Mouse (Mus musculus) heart, postnatal 0 days (tissue): Measurements from ENCODE around the gene Zfp553. TPM values are rescaled to one million over a fixed set of nuclear protein-coding genes. Genes with fewer than 3 reads are reported as not detected.

Experiments used
- ATAC-seq: fragments of 200-750 bp; cut with Nextera tagmentation; 2 replicates; pipeline ENCODE4 v1.8.0; 2017; ENCODE audit warnings: low read depth, moderate number of reproducible peaks, moderate library complexity; ENCODE audit not compliant: insufficient read depth
- DNase-seq: peaks from one replicate; pipeline ENCODE4 v3.0.0-alpha.2; 2016; ENCODE audit warnings: low spot score
- H3K27ac ChIP-seq: fragments of 300-500 bp; sonication (generic); 2 replicates; pipeline ENCODE4 v1.5.1; 2014; ENCODE audit warnings: low read depth, mild to moderate bottlenecking
- H3K27me3 ChIP-seq: fragments of 300-500 bp; sonication (generic); 2 replicates; pipeline ENCODE4 v1.6.1; 2014; ENCODE audit warnings: low read length, mixed read lengths; ENCODE audit not compliant: control insufficient read depth, insufficient read depth
- H3K36me3 ChIP-seq: fragments of 300-500 bp; sonication (generic); replicated peaks from 2 replicates; pipeline ENCODE4 v1.6.1; 2014; ENCODE audit warnings: low read length, mixed read lengths; ENCODE audit not compliant: control insufficient read depth, insufficient read depth
- H3K4me1 ChIP-seq: fragments of 300-500 bp; sonication (generic); 2 replicates; pipeline ENCODE4 v1.6.1; 2014; ENCODE audit warnings: antibody characterized with exemption; ENCODE audit not compliant: control insufficient read depth, insufficient read depth
- H3K4me2 ChIP-seq: fragments of 300-500 bp; sonication (generic); 2 replicates; pipeline ENCODE4 v1.6.1; 2014; ENCODE audit warnings: low read depth, mild to moderate bottlenecking, low read length, moderate library complexity
- H3K4me3 ChIP-seq: fragments of 300-500 bp; sonication (generic); 2 replicates; pipeline ENCODE4 v1.5.1; 2014; ENCODE audit warnings: low read depth, low read length
- H3K9ac ChIP-seq: fragments of 300-500 bp; sonication (generic); replicated peaks from 2 replicates; pipeline ENCODE4 v1.6.1; 2014; ENCODE audit warnings: low read depth, low read length, mixed read lengths
- H3K9me3 ChIP-seq: fragments of 300-500 bp; sonication (generic); replicated peaks from 2 replicates; pipeline ENCODE4 v1.6.1; 2016; ENCODE audit warnings: low read length; ENCODE audit not compliant: control insufficient read depth
- CTCF ChIP-seq: IDR thresholded peaks from 2 replicates; pipeline ENCODE4 v1.5.1; 2016; ENCODE audit warnings: antibody characterized with exemption, control low read depth, low read depth
- EP300 ChIP-seq: IDR thresholded peaks from 2 replicates; pipeline ENCODE4 v1.6.1; 2016; ENCODE audit warnings: antibody characterized with exemption, low read depth
- WGBS: fragments of 180-500 bp; shearing (Covaris S2); extraction: QIAGEN DNeasy Blood & Tissue Kit; methylation state at CpG from one replicate; pipeline ENCODE4 v1.1.7; 2014; 5-methylcytosine and 5-hydroxymethylcytosine counted together
- polyA plus RNA-seq: library from polyadenylated mRNA; unstranded; fragments of >200 nt; fragmentation: Nextera tagmentation; extraction: Ambion mirVana; gene quantifications from 2 replicates; pipeline ENCODE4 v1.2.1, GENCODE M21; 2015
- total RNA-seq: library from RNA; depleted of rRNA; stranded (reverse); fragments of >200 nt; gene quantifications from 2 replicates; pipeline ENCODE4 v1.2.3, GENCODE M21; 2014; ENCODE audit warnings: low replicate concordance

Zfp553 gene
- total and polyA plus RNA-seq, 2 experiments from 2014 or later = 11.2 to 11.8 TPM

DNA sequence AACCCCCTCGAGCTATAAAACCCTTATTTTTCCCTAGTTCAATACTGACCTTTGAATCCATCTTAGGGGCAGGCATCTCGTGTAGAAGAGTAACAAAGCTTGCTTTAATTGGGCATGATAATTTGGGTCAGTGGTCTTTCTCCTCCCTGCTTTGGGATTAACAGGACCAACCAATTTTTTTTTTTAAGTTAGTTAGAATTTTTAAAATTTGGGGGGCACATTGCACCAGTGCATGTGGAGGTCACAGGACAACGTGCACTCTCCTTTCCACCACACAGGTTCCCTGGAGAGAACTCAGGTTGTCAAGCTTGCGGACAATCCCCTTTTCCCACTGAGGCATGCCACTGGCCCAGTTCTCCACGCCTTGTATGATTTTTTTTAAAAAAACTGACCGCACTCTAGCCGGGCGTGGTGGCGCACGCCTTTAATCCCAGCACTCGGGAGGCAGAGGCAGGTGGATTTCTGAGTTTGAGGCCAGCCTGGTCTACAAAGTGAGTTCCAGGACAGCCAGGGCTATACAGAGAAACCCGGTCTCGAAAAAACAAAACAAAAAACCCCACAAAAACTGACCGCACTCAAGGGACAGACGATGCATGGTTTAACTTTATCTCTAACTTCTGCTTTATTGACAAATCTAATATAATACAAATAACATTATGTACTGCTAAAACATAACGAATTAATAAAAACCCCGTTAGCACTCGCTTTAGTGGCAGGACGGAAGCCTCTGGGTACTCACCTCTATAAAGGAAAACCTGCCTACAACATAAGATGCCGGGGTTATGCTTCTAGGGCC lies 837 bp upstream of the Zfp553 start:
- H3K27ac ChIP-seq = peak overlapping the region; percentile 93
- H3K27me3 ChIP-seq = no peaks in the 10 kb centered on the region
- TF ChIP-seq EP300 (no peak), CTCF (no peak)
- H3K4me3 ChIP-seq = peak overlapping the region; percentile 95
- 3% methylated on average over 20 of the region's 20 CpGs for WGBS
- no peak for ATAC-seq
- no peak for DNase-seq
- peak overlapping the region; percentile 71 for H3K9ac ChIP-seq
- no peaks in the 10 kb centered on the region for H3K9me3 ChIP-seq
- H3K4me2 ChIP-seq = peak overlapping the region; percentile 85
- H3K36me3 ChIP-seq = peaks cover 24% of the 10 kb centered on the region
- H3K4me1 ChIP-seq = peaks cover 9% of the 10 kb centered on the region

DNA sequence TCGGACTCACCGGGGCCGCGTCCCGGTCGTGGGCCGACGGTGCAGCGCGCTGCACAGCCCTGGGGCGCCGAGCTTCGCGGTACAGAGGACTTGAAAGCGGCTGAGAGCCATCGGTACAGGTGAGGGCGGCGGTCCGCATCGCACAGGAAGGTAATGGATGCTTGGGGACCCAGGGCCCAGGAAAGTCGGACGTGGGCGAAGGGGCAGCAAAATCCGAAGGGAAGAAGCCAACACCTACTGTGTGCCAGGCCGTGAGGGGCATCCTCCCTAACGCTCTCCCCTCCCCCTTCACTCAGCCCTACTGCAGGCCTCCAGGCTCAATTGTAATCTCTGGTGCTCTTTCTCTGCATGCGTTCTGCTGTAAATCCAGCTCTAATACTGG lies 498 bp downstream of the Zfp553 start:
- no peaks in the 10 kb centered on the region for H3K27me3 ChIP-seq
- H3K9ac ChIP-seq = peak overlapping the region; percentile 71
- peak overlapping the region; percentile 95 for H3K4me3 ChIP-seq
- H3K4me1 ChIP-seq = peaks cover 9% of the 10 kb centered on the region
- 0% methylated on average over 27 of the region's 27 CpGs for WGBS
- peak; percentile 2; the same call in 1 of the 2 replicates for ATAC-seq
- H3K36me3 ChIP-seq = peaks cover 36% of the 10 kb centered on the region
- TF ChIP-seq EP300 (no peak), CTCF (no peak)
- no peak for DNase-seq
- H3K27ac ChIP-seq = peak overlapping the region; percentile 93
- no peaks in the 10 kb centered on the region for H3K9me3 ChIP-seq
- peak overlapping the region; percentile 85 for H3K4me2 ChIP-seq

DNA sequence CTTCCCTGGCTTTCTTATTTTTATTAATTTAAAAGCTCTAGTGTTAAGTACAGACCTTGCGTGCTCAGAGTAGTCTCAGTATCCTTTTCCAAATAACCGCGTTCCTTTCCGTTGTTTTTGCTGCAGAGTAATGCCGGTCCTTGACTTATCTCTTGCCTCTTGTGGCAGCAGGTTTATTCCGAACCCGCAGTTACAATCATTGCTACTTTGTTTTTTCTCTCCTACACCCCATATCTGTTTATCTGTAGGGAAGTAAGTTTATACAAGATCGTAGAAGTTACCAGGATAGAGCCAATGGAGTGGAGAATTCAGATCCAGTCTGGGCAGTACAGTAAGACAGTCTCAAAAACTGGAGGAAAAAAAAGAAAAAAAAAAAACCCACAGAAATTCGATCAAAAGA lies 904 bp downstream of the Zfp553 start:
- ATAC-seq (no peak), DNase-seq (no peak)
- Histone ChIP-seq H3K36me3 (peaks cover 36% of the 10 kb centered on the region), H3K27ac (peak overlapping the region; percentile 93), H3K9me3 (no peaks in the 10 kb centered on the region), H3K27me3 (no peaks in the 10 kb centered on the region), H3K9ac (peak overlapping the region; percentile 71), H3K4me1 (peaks cover 9% of the 10 kb centered on the region), H3K4me2 (peak overlapping the region; percentile 85), H3K4me3 (peak overlapping the region; percentile 95)
- TF ChIP-seq CTCF = no peak
- TF ChIP-seq EP300 = no peak
- 5% methylated on average over 9 of the region's 9 CpGs for WGBS

DNA sequence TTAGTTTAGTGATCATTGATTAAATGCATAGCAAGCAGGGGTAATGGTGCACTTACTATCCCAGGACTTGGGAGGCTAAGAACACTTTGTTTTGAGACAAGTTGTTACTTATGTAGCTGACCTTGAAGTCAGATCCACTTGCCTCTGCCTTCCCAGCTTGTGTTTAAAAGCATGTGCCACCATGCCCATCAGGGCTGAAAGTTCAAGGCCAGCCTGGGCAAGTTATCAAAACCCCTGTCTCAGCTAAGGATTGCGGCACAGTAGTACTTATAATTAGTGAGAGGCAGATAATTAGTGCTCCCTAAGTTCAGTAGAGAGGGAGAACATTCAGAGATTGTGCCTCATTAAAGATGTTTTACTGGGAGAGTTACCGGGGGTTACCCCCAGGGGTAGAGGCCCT lies 1.9 kb downstream of the Zfp553 start:
- DNase-seq = no peak
- no peak for TF ChIP-seq EP300
- no peak overlapping the region for H3K27ac ChIP-seq
- no peak overlapping the region for H3K4me3 ChIP-seq
- no peak overlapping the region for H3K4me2 ChIP-seq
- no peak for ATAC-seq
- no peaks in the 10 kb centered on the region for H3K27me3 ChIP-seq
- no peaks in the 10 kb centered on the region for H3K9me3 ChIP-seq
- peaks cover 36% of the 10 kb centered on the region for H3K36me3 ChIP-seq
- H3K9ac ChIP-seq = no peak overlapping the region
- WGBS = 87% methylated on average over 2 of the region's 2 CpGs
- H3K4me1 ChIP-seq = peaks cover 9% of the 10 kb centered on the region

DNA sequence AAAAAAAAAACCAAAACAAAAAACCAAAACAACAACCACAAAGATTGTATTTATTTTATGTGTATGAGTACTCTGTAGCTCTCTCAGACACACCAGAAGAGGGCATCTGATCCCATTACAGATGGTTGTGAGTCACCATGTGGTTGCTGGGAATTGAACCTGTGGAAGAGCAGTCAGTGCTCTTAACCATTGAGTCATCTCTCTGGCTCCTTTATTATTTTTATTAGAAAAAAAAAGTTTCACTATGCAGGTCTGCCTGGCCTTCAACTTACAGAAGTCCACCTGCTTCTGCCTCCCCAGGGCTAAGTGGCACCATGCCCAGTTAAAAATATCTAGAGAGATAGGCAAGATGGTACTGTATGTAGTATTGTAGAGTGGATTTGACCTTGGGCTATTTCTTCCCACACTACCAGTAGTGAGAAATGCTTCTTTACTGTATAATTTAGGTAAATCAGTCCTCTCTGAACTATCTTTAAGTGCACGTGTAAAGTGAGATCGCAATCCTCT lies 10.6 kb downstream of the Zfp553 start:
- WGBS = 31% methylated on average over 2 of the region's 2 CpGs

More for the DNA sequence above, 10.6 kb downstream of the Zfp553 start:
- Histone ChIP-seq H3K27me3 (no peaks in the 10 kb centered on the region), H3K4me3 (peak overlapping the region; percentile 66), H3K9ac (peak overlapping the region; percentile 81; the same call in 1 of the 2 replicates), H3K27ac (peak overlapping the region; percentile 93), H3K9me3 (no peaks in the 10 kb centered on the region), H3K4me1 (peaks cover 14% of the 10 kb centered on the region; the same call in 1 of the 2 replicates), H3K36me3 (peaks cover 20% of the 10 kb centered on the region; the same call in 1 of the 2 replicates), H3K4me2 (peak overlapping the region; percentile 87)
- no peak for TF ChIP-seq CTCF
- no peak for TF ChIP-seq EP300
- DNase-seq = peak; percentile 25
- no peak for ATAC-seq
